ENCODE assay signal across 16 mouse cellular contexts in genomic region chr3:151910851-151911250, GRCm38 (mm10).
"Had no signal": no experiment of that assay in that cellular context is flagged by ENCODE, and none has a peak within 500 bp of the region (broad histone marks: within the 10 kb centered on the region; RNA-seq: fewer than 3 reads in every experiment).

No protein-coding gene starts in this region.

- H3K4me3 ChIP-seq: neural tube, embryonic 13.5 days; neural tube, embryonic 15.5 days; stomach, embryonic 15.5 days had no signal

- H3K4me1 ChIP-seq: neural tube, embryonic 15.5 days had no signal

- H3K9ac ChIP-seq: neural tube, embryonic 13.5 days; neural tube, embryonic 15.5 days; stomach, embryonic 15.5 days had no signal

- H3K36me3 ChIP-seq: neural tube, embryonic 13.5 days; neural tube, embryonic 15.5 days; stomach, embryonic 15.5 days had no signal

- H3K27ac ChIP-seq: neural tube, embryonic 13.5 days; neural tube, embryonic 15.5 days; stomach, embryonic 15.5 days; stomach, postnatal 0 days had no signal

- H3K27me3 ChIP-seq: neural tube, embryonic 13.5 days; neural tube, embryonic 15.5 days; stomach, embryonic 15.5 days had no signal

- DNase-seq: retina, postnatal 1 day; right cerebral cortex, adult 18-20 months; right cerebral cortex, postnatal 14 days; right cerebral cortex, postnatal 25 days; right cerebral cortex, postnatal 4 days; spleen, adult 18-20 months; thymus, adult 18-20 months; thymus, adult 2 months; thymus, postnatal 14 days; thymus, postnatal 25 days; thymus, postnatal 36 days; thymus, postnatal 4 days had no signal
